Mouse (Mus musculus) lung, embryonic 16.5 days (tissue): ENCODE results near the gene G430095P16Rik. TPM values are rescaled to one million over a fixed set of nuclear protein-coding genes. Genes with fewer than 3 reads are reported as not detected.

ENCODE experiments used
- ATAC-seq: fragments of 200-750 bp; cut with Nextera tagmentation; 2 replicates; pipeline ENCODE4 v1.8.0; 2017; ENCODE audit warnings: low read depth, mild to moderate bottlenecking, moderate library complexity
- H3K27ac ChIP-seq: fragments of 300-500 bp; sonication (generic); 2 replicates; pipeline ENCODE4 v1.5.1; 2014; ENCODE audit warnings: mild to moderate bottlenecking, control low read depth, low read length
- H3K27me3 ChIP-seq: fragments of 300-500 bp; sonication (generic); 2 replicates; pipeline ENCODE4 v1.6.1; 2014; ENCODE audit warnings: low read depth, low read length, mixed read lengths; ENCODE audit not compliant: control insufficient read depth, insufficient read depth
- H3K36me3 ChIP-seq: fragments of 300-500 bp; sonication (generic); 2 replicates; pipeline ENCODE4 v1.6.1; 2014; ENCODE audit warnings: low read length; ENCODE audit not compliant: control insufficient read depth, insufficient read depth
- H3K4me1 ChIP-seq: fragments of 300-500 bp; sonication (generic); replicated peaks from 2 replicates; pipeline ENCODE4 v1.6.1; 2014; ENCODE audit warnings: low read length, mixed read lengths; ENCODE audit not compliant: control insufficient read depth, insufficient read depth
- H3K4me2 ChIP-seq: fragments of 300-500 bp; sonication (generic); 2 replicates; pipeline ENCODE4 v1.6.1; 2014; ENCODE audit warnings: low read depth, low read length, control low read depth
- H3K4me3 ChIP-seq: fragments of 300-500 bp; sonication (generic); 2 replicates; pipeline ENCODE4 v1.5.1; 2014; ENCODE audit warnings: mild to moderate bottlenecking, low read length, control low read depth
- H3K9ac ChIP-seq: fragments of 300-500 bp; sonication (generic); 2 replicates; pipeline ENCODE4 v1.6.1; 2014; ENCODE audit warnings: low read length, control low read depth
- H3K9me3 ChIP-seq: fragments of 300-500 bp; sonication (generic); 2 replicates; pipeline ENCODE4 v1.6.1; 2016; ENCODE audit warnings: low read length; ENCODE audit not compliant: control insufficient read depth
- WGBS: fragments of 180-500 bp; shearing (Covaris S2); extraction: QIAGEN DNeasy Blood & Tissue Kit; methylation state at CpG from one replicate; pipeline ENCODE4 v1.1.7; 2014; 5-methylcytosine and 5-hydroxymethylcytosine counted together
- polyA plus RNA-seq: library from polyadenylated mRNA; unstranded; fragments of >200 nt; fragmentation: Nextera tagmentation; extraction: Ambion mirVana; gene quantifications from 2 replicates; pipeline ENCODE4 v1.2.1, GENCODE M21; 2015

G430095P16Rik gene
- polyA plus RNA-seq, 1 experiment from 2014 or later = 3.1 TPM

DNA sequence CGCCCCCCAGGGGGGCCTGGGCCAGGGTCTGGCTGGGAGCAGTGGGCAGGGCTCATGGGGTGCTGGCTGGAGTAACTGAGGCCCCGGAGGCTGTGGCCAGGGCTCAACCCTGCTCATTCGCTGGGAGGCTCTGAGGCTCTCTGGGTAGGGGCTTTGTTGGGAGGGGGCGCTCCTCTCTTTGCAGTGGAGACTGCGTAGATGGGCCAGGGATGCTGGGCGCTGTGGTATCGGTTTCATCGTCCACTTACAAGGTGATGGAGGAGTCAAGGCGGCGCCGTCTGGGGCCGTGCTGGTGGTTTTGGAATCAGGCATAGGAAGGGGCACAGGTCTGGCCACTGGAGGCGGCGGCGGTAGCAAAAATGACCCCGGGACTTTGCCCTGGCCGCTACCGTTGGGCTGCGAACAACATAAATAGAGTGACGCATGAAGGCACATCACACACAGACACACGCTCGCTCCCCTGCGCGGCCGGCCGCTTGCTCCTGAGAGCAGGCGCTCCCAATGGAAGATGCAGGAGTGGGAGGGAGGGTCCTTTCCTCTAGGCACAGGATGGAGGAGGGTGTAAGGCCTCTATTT, 6.8 kb upstream of the G430095P16Rik start:
- ATAC-seq = no peak
- no peak overlapping the region for H3K4me3 ChIP-seq
- H3K27me3 ChIP-seq = no peaks in the 10 kb centered on the region

GRCm38 (mm10) chr8:84716790-84717189, 6.0 kb upstream of the G430095P16Rik start:
- no peak overlapping the region for H3K27ac ChIP-seq
- no peak overlapping the region for H3K4me2 ChIP-seq
- no peak for ATAC-seq
- peaks cover 37% of the 10 kb centered on the region for H3K4me1 ChIP-seq
- H3K9me3 ChIP-seq = no peaks in the 10 kb centered on the region
- WGBS = 90% methylated on average over 11 of the region's 11 CpGs
- H3K9ac ChIP-seq = no peak overlapping the region
- H3K36me3 ChIP-seq = peaks cover 28% of the 10 kb centered on the region
- no peaks in the 10 kb centered on the region for H3K27me3 ChIP-seq
- no peak overlapping the region for H3K4me3 ChIP-seq

More for the DNA sequence above, 6.8 kb upstream of the G430095P16Rik start:
- WGBS = 45% methylated on average over 27 of the region's 27 CpGs
- Histone ChIP-seq H3K9me3 (no peaks in the 10 kb centered on the region), H3K4me1 (peaks cover 42% of the 10 kb centered on the region), H3K9ac (no peak overlapping the region; the same call in 1 of the 2 replicates), H3K27ac (no peak overlapping the region), H3K36me3 (peaks cover 21% of the 10 kb centered on the region), H3K4me2 (no peak overlapping the region)

GRCm38 (mm10) chr8:84718476-84718875, 4.3 kb upstream of the G430095P16Rik start:
- Histone ChIP-seq H3K27ac (no peak overlapping the region), H3K4me1 (peaks cover 39% of the 10 kb centered on the region), H3K9ac (no peak overlapping the region), H3K9me3 (no peaks in the 10 kb centered on the region), H3K4me2 (no peak overlapping the region), H3K4me3 (no peak overlapping the region), H3K27me3 (no peaks in the 10 kb centered on the region), H3K36me3 (peaks cover 30% of the 10 kb centered on the region)
- WGBS = 87% methylated on average over 5 of the region's 5 CpGs
- no peak for ATAC-seq

- no peak for ATAC-seq
- H3K9ac ChIP-seq = no peak overlapping the region
- H3K36me3 ChIP-seq = peaks cover 30% of the 10 kb centered on the region
- no peaks in the 10 kb centered on the region for H3K9me3 ChIP-seq
- no peak overlapping the region for H3K4me3 ChIP-seq
- no peaks in the 10 kb centered on the region for H3K27me3 ChIP-seq
- 82% methylated on average over 5 of the region's 5 CpGs for WGBS
- no peak overlapping the region for H3K4me2 ChIP-seq
- peaks cover 39% of the 10 kb centered on the region for H3K4me1 ChIP-seq
- no peak overlapping the region for H3K27ac ChIP-seq
Measured at GRCm38 (mm10) chr8:84718959-84719690, 3.7 kb upstream of the G430095P16Rik start.

DNA sequence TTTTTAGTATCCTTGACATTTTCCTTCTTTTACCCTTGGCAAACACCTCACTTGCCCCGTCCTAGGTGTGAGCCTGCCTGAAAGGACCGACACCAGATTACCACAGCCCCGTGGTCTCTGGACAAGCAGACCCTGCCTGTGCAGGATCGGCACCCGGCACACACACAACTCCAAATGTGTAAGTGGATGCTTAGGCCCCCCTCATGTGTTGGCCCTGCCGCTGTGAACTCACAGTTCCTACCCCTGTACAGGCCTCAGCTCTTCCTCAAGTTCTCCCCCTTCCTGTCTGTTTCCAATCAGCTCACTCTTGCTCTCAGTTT, 317 bp upstream of the G430095P16Rik start:
- H3K36me3 ChIP-seq = peaks cover 35% of the 10 kb centered on the region
- peak overlapping the region; percentile 30; the same call in 1 of the 2 replicates for H3K4me2 ChIP-seq
- peak overlapping the region; percentile 59 for H3K9ac ChIP-seq
- 29% methylated on average over 6 of the region's 6 CpGs for WGBS
- no peak overlapping the region for H3K4me3 ChIP-seq
- no peaks in the 10 kb centered on the region for H3K9me3 ChIP-seq
- no peak for ATAC-seq
- peaks cover 60% of the 10 kb centered on the region for H3K4me1 ChIP-seq
- peak overlapping the region; percentile 96 for H3K27ac ChIP-seq
- no peaks in the 10 kb centered on the region for H3K27me3 ChIP-seq

- Histone ChIP-seq H3K9me3 (no peaks in the 10 kb centered on the region), H3K27me3 (no peaks in the 10 kb centered on the region), H3K4me2 (peak overlapping the region; percentile 9), H3K9ac (peak overlapping the region; percentile 48), H3K4me3 (no peak overlapping the region), H3K4me1 (peaks cover 64% of the 10 kb centered on the region), H3K36me3 (peaks cover 35% of the 10 kb centered on the region), H3K27ac (peak overlapping the region; percentile 96)
- WGBS = 11% methylated on average over 7 of the region's 7 CpGs
- ATAC-seq = no peak
Measured at GRCm38 (mm10) chr8:84723571-84723900, 729 bp downstream of the G430095P16Rik start.

GRCm38 (mm10) chr8:84724683-84725082, 1.9 kb downstream of the G430095P16Rik start:
- no peak overlapping the region for H3K4me3 ChIP-seq
- H3K9ac ChIP-seq = peak overlapping the region; percentile 25; the same call in 1 of the 2 replicates
- no peak for ATAC-seq
- H3K36me3 ChIP-seq = peaks cover 28% of the 10 kb centered on the region
- H3K27ac ChIP-seq = peak overlapping the region; percentile 96
- no peak overlapping the region for H3K4me2 ChIP-seq
- H3K27me3 ChIP-seq = no peaks in the 10 kb centered on the region
- H3K9me3 ChIP-seq = no peaks in the 10 kb centered on the region
- H3K4me1 ChIP-seq = peaks cover 69% of the 10 kb centered on the region
- 58% methylated on average over 9 of the region's 9 CpGs for WGBS

- peak overlapping the region; percentile 74 for H3K27ac ChIP-seq
- 49% methylated on average over 10 of the region's 10 CpGs for WGBS
- H3K36me3 ChIP-seq = peaks cover 24% of the 10 kb centered on the region
- H3K9ac ChIP-seq = peak overlapping the region; percentile 40
- H3K9me3 ChIP-seq = no peaks in the 10 kb centered on the region
- no peaks in the 10 kb centered on the region for H3K27me3 ChIP-seq
- H3K4me3 ChIP-seq = no peak overlapping the region
- ATAC-seq = no peak
- H3K4me2 ChIP-seq = no peak overlapping the region
- H3K4me1 ChIP-seq = peaks cover 77% of the 10 kb centered on the region
Measured at GRCm38 (mm10) chr8:84725246-84725940, 2.6 kb downstream of the G430095P16Rik start.

DNA sequence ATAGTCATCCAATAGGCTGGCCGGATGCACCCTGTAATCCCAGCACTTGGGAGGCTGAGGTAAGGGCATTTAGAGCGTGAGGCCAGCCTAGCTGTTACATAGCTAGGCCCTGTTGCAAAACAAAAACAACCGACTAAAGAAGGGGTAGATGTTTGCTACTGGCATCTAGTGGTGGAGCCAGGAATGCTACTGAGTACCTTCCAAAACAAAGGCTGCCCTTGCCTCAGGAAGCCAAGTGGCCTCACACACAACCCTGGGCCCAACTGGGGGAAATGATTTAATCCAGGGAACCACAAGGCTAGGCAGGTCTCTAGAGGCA, 3.1 kb downstream of the G430095P16Rik start:
- 26% methylated on average over 3 of the region's 3 CpGs for WGBS
- H3K4me2 ChIP-seq = no peak overlapping the region
- H3K9me3 ChIP-seq = no peaks in the 10 kb centered on the region
- H3K27ac ChIP-seq = peak overlapping the region; percentile 74
- peaks cover 82% of the 10 kb centered on the region for H3K4me1 ChIP-seq
- H3K27me3 ChIP-seq = no peaks in the 10 kb centered on the region
- H3K36me3 ChIP-seq = peaks cover 24% of the 10 kb centered on the region
- H3K4me3 ChIP-seq = no peak overlapping the region
- ATAC-seq = no peak
- H3K9ac ChIP-seq = peak overlapping the region; percentile 40
